Comparison of ENCODE assay signal across 28 mouse cellular contexts in genomic region chr7:100295745-100296144, GRCm38 (mm10). TPM values are rescaled to one million over a fixed set of nuclear protein-coding genes. Genes with fewer than 3 reads are reported as not detected.
DNase-seq lines count a peak whose midpoint lies in the region; ATAC-seq and TF ChIP-seq lines count a peak whose summit lies in the region.
"Had no signal": no experiment of that assay in that cellular context is flagged by ENCODE, and none has a peak within 500 bp of the region (broad histone marks: within the 10 kb centered on the region; RNA-seq: fewer than 3 reads in every experiment).

No protein-coding gene starts in this region.

- DNase-seq in heart, adult 11 months, result peak; percentile 64
- no peak for DNase-seq in heart, postnatal 10 days
- DNase-seq in layer of hippocampus, adult 9-11 months, result peak; percentile 56
- no peak for DNase-seq in layer of hippocampus, adult 11-12 months (ENCODE audit: low spot score)
- peak; percentile 43 for DNase-seq in right cerebral cortex, adult 18-20 months
- DNase-seq in right cerebral cortex, postnatal 10 days (ENCODE audit: low spot score in 2 of 2), result no peak
- DNase-seq in stomach, postnatal 0 days (ENCODE audit: low spot score), result peak; percentile 9
- no peak for DNase-seq in cerebellum, postnatal 10 days
- DNase-seq: adrenal gland, adult 2 months; B cell, adult 2 months; cerebellum, adult 18-20 months; cerebellum, postnatal 25 days; embryo, embryonic 11 days; gastrocnemius, adult 2 months; kidney, adult 11 months; lung, postnatal 4 days had no signal

- TF ChIP-seq EP300 in stomach, postnatal 0 days (optimal IDR thresholded peaks at IDR 0.05), result no peak

- TF ChIP-seq CTCF in stomach, postnatal 0 days (IDR thresholded peaks at IDR 0.05; ENCODE audit: low read depth), result no peak

- no peaks in the 10 kb centered on the region for H3K27me3 ChIP-seq in stomach, postnatal 0 days (ENCODE audit: control insufficient read depth, insufficient read depth, low read length)
- H3K27me3 ChIP-seq: embryonic facial prominence, embryonic 13.5 days; neural tube, embryonic 13.5 days; Patski; stomach, embryonic 15.5 days had no signal

- intact Hi-C loops in heart, postnatal 10 days (cut with DNase I), result no loop called here

- H3K9ac ChIP-seq in stomach, postnatal 0 days (ENCODE audit: low read length), result no peak overlapping the region
- H3K9ac ChIP-seq: embryonic facial prominence, embryonic 13.5 days; neural tube, embryonic 13.5 days; stomach, embryonic 15.5 days had no signal

- H3K27ac ChIP-seq in stomach, postnatal 0 days (replicated peaks), result no peak overlapping the region
- H3K27ac ChIP-seq: embryonic facial prominence, embryonic 13.5 days; gastrocnemius, adult 2 months; heart, embryonic 10.5 days; kidney, postnatal 0 days; neural tube, embryonic 13.5 days; stomach, embryonic 15.5 days had no signal

- no peaks in the 10 kb centered on the region for H3K9me3 ChIP-seq in stomach, postnatal 0 days (ENCODE audit: control insufficient read depth, low read length)
- H3K9me3 ChIP-seq: G1E; heart, embryonic 10.5 days; neural tube, embryonic 13.5 days; stomach, embryonic 15.5 days had no signal

- H3K4me2 ChIP-seq in stomach, postnatal 0 days (replicated peaks; ENCODE audit: low read depth), result no peak overlapping the region
- H3K4me2 ChIP-seq: embryonic facial prominence, embryonic 13.5 days; neural tube, embryonic 13.5 days; stomach, embryonic 15.5 days had no signal

- H3K4me3 ChIP-seq in stomach, postnatal 0 days (ENCODE audit: low read depth, low read length), result no peak overlapping the region
- H3K4me3 ChIP-seq: embryonic facial prominence, embryonic 13.5 days; erythroblast, embryonic 14.5 days; gastrocnemius, adult 2 months; heart, embryonic 10.5 days; neural tube, embryonic 13.5 days; stomach, embryonic 15.5 days had no signal

- H3K36me3 ChIP-seq in stomach, postnatal 0 days (ENCODE audit: control insufficient read depth, insufficient read depth, low read length), result no peaks in the 10 kb centered on the region
- H3K36me3 ChIP-seq: G1E; heart, embryonic 10.5 days; neural tube, embryonic 13.5 days; stomach, embryonic 15.5 days had no signal

- ATAC-seq in stomach, postnatal 0 days (ENCODE audit: low FRiP score, low TSS enrichment), result no peak
- ATAC-seq: Patski had no signal

- no peaks in the 10 kb centered on the region for H3K4me1 ChIP-seq in stomach, postnatal 0 days (replicated peaks; ENCODE audit: control insufficient read depth, insufficient read depth)
- H3K4me1 ChIP-seq: stomach, embryonic 15.5 days had no signal

- 86% methylated on average over 2 of the region's 2 CpGs for WGBS in stomach, postnatal 0 days

RNA-seq across cellular contexts. Expression of gene P4ha3, which starts 10.4 kb away (rescaled TPM):
- 1 to 10 TPM; 1.9 to 3.3 TPM for total RNA-seq in heart, postnatal 10 days (2021)
- 1.2 and 1.4 TPM in 2 replicates for polyA plus RNA-seq in stomach, postnatal 0 days (2015; fragmentation: Nextera tagmentation; extraction: Ambion mirVana)
- total RNA-seq: CH12.LX; hematopoietic stem cell, adult 5-6 weeks; liver, adult 2 months; megakaryocyte-erythroid progenitor cell, adult 5-6 weeks had no signal
- polyA plus RNA-seq: erythroblast, embryonic 14.5 days; G1E had no signal

Comparison
In these comparisons a context has a peak if more than half of its experiments do, and no peak if none do; other contexts are left out.
1. DNase-seq: peak in heart, adult 11 months (single experiment), layer of hippocampus, adult 9-11 months (single experiment), right cerebral cortex, adult 18-20 months (single experiment) and stomach, postnatal 0 days (single experiment); none in heart, postnatal 10 days (0 of 2), layer of hippocampus, adult 11-12 months (single experiment), right cerebral cortex, postnatal 10 days (0 of 2) and cerebellum, postnatal 10 days (0 of 2).